Mouse (Mus musculus) CH12.LX (cell line): ENCODE results near the gene Tmem132d. TPM values are rescaled to one million over a fixed set of nuclear protein-coding genes. Genes with fewer than 3 reads are reported as not detected.

Experiments
- DNase-seq: peaks from one replicate; pipeline ENCODE4 v3.0.0-alpha.2; 2013; ENCODE audit errors: extremely low read depth
- H3K27ac ChIP-seq: 2 replicates; pipeline ENCODE4 v1.5.1; 2012; ENCODE audit warnings: low read depth, mild to moderate bottlenecking, control low read depth, moderate library complexity; ENCODE audit not compliant: insufficient read depth
- H3K27me3 ChIP-seq: replicated peaks from 2 replicates; pipeline ENCODE3; 2012; ENCODE audit warnings: inconsistent platforms
- H3K36me3 ChIP-seq, 2 experiments: replicated peaks in 1 of 2; 2 replicates each; pipeline versions ENCODE3 to v1.6.1; 2012; ENCODE audit warnings: inconsistent platforms in 1 of 2, low read length in 1 of 2, mild to moderate bottlenecking in 1 of 2, mixed read lengths in 1 of 2, moderate library complexity in 1 of 2; ENCODE audit not compliant: control insufficient read depth in 1 of 2, insufficient read depth in 1 of 2
- H3K4me1 ChIP-seq, 2 experiments: 2 replicates each; pipeline ENCODE4 v1.6.1; 2012; ENCODE audit warnings: inconsistent platforms in 1 of 2, moderate library complexity in 1 of 2; ENCODE audit not compliant: insufficient read depth in 2 of 2, control insufficient read depth in 1 of 2
- H3K4me2 ChIP-seq: 2 replicates; pipeline ENCODE4 v1.6.1; 2012; ENCODE audit warnings: low read depth, mild to moderate bottlenecking, control low read depth; ENCODE audit not compliant: poor library complexity, insufficient read depth, severe bottlenecking
- H3K4me3 ChIP-seq, 3 experiments: fragments of 150-350 bp in 1 of 3; sonication (generic) in 1 of 3; replicated peaks in 1 of 3; 2 replicates each; pipeline versions ENCODE3 to v1.5.1; 2011 to 2012; ENCODE audit warnings: low read depth in 2 of 3, low read length in 2 of 3, mild to moderate bottlenecking in 2 of 3, moderate library complexity in 2 of 3, control low read depth in 1 of 3, improper control_type of control experiment in 1 of 3, inconsistent platforms in 1 of 3, mixed read lengths in 1 of 3; ENCODE audit not compliant: poor library complexity in 1 of 3
- H3K79me2 ChIP-seq: replicated peaks from 2 replicates; pipeline ENCODE4 v1.6.1; 2012; ENCODE audit warnings: mild to moderate bottlenecking, moderate library complexity; ENCODE audit not compliant: control insufficient read depth, poor library complexity, insufficient read depth, severe bottlenecking; ENCODE audit errors: extremely low read depth
- H3K9ac ChIP-seq: 2 replicates; pipeline ENCODE4 v1.6.1; 2012; ENCODE audit warnings: low read depth, mild to moderate bottlenecking, control low read depth, moderate library complexity; ENCODE audit not compliant: insufficient read depth
- H3K9me3 ChIP-seq: replicated peaks from 2 replicates; pipeline ENCODE3; 2012; ENCODE audit warnings: low read length, inconsistent platforms, mixed read lengths
- CHD1 ChIP-seq: IDR thresholded peaks from 2 replicates; pipeline ENCODE4 v1.6.1; 2012; ENCODE audit warnings: low read depth, low read length, improper control_type of control experiment, inconsistent platforms
- dilution Hi-C: fragments of 300-500 bp; cut with MboI; formaldehyde crosslinking; loops from 2 replicates; pipeline ENCODE4 v1.14.3; 2020; ENCODE audit warnings: low sequenced_read_pairs; ENCODE audit not compliant: extremely low pct_unique_long_range_greater_than_20kb, extremely low pct_ligation_motif_present
- in situ Hi-C: fragments of 300-500 bp; cut with MboI; formaldehyde crosslinking; loops from 3 replicates; pipeline ENCODE4 v1.14.3; 2019; ENCODE audit warnings: low sequenced_read_pairs, low pct_ligation_motif_present, low pct_unique_long_range_greater_than_20kb, mixed read lengths
- polyA plus RNA-seq: library from polyadenylated mRNA; unstranded; fragments of >175 nt; gene quantifications from 2 replicates; pipeline ENCODE4 v1.2.1, GENCODE M21; 2012; ENCODE audit warnings: low read depth; ENCODE audit not compliant: insufficient read length
- total RNA-seq, 2 experiments: library from RNA; depleted of rRNA; stranded (reverse); fragments of 300-350 nt in 1 of 2; fragments of >200 nt in 1 of 2; gene quantifications; 2 replicates each; pipeline ENCODE4 v1.2.3; 2012 to 2014

The Tmem132d gene
- total and polyA plus RNA-seq, 3 experiments, result not detected

GRCm38 (mm10) chr5:127741331-127741730, 691.5 kb downstream of the Tmem132d start:
- Histone ChIP-seq H3K4me1 (no peaks in the 10 kb centered on the region), H3K79me2 (no peaks in the 10 kb centered on the region), H3K9ac (no peak overlapping the region), H3K4me3 (no peak overlapping the region), H3K27ac (no peak overlapping the region), H3K36me3 (no peaks in the 10 kb centered on the region), H3K4me2 (no peak overlapping the region), H3K9me3 (peaks cover 15% of the 10 kb centered on the region), H3K27me3 (no peaks in the 10 kb centered on the region)
- in situ Hi-C loops (no loop called here), dilution Hi-C loops (no loop called here)
- no peak for TF ChIP-seq CHD1
- no peak for DNase-seq

Other genes starting within 250 kb of the Tmem132d start
- gene Fzd10, start 167.8 kb upstream of the Tmem132d start, total RNA-seq (2012; rRNA removed), result not detected in 2 replicates
- gene Fzd10, start 167.8 kb upstream of the Tmem132d start, total RNA-seq (2014; rRNA removed), result not detected in 2 replicates
- not detected in 2 replicates for gene Fzd10, start 167.8 kb upstream of the Tmem132d start, polyA plus RNA-seq